Mouse (Mus musculus) mature B cell (primary cell): ENCODE results near the gene Fgfr2.

Source experiments
- in situ Hi-C: fragments of 300-500 bp; cut with MboI; formaldehyde crosslinking; loops from 2 replicates; pipeline ENCODE4 v1.14.3; 2019

The Fgfr2 gene

DNA sequence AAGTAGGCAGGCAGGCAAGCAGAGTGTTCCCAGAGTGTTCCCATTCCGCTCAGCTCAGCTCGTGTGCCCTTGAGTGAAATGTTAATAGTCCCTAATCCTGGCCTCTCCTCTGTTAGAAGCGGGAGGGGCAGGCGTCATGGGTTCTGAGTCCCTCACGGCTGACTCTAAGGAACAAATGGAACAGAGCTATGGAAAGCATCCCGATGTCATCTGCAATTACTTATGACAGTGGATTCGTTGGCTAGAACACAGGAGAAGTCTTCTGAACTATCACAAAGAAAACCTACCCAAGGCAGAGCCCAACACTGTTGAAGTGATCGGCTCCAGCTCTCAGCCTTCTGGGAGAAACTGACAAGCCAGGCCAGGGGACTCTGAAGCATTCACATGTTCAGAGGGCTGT lies 2819.7 kb downstream of the Fgfr2 start:
- in situ Hi-C loops: no loop called here

DNA sequence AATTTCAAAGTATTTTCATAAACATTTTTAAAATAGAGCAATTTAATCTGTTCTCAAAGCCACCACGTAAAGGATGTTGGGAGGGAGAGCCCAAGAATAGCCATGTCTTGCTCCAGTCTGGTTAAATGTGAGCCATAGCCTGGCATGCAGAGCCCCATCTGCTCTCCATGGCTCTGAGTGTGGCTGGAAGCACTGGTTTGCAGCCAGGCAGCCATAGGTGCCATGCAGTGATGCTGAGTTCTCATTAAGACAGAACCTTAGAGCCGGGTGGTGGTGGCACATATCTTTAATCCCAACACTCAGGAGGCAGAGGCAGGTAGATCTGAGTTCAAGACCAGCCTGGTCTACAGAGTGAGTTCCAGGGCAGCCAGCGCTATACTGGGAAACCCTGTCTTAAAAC lies 2822.5 kb downstream of the Fgfr2 start:
- in situ Hi-C loops: no loop called here

DNA sequence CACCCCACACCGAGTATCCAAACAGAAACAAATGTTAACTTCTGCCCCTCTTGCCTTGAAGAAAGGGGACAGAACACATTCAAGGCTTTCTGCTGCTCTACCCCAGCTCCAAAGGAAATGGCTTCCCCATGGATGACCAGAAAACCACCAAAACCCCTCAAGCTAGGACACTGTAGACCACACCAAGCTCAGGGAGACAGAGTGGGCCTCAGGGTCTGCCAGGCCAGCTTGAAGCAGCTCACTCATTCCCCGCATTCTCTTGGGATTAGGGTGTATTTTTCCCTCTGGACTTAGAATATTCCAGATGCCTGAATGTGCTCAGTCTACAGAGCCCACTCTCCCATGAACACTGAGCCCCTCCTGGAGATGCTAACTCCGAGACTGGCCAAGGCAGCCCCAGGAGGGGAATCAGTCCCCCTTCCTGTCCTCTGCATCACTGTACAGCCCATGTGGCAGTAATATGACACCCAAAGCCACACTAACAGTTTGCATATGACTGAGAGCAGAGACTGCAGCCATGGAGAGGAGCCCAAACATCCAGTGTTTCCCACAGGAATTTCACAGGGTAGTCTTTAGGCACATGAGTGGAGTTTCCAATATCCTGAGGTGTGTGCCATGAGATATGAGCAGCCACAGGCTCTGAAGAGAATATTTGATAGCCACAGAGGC lies 2824.1 kb downstream of the Fgfr2 start:
- in situ Hi-C loops: no loop called here

DNA sequence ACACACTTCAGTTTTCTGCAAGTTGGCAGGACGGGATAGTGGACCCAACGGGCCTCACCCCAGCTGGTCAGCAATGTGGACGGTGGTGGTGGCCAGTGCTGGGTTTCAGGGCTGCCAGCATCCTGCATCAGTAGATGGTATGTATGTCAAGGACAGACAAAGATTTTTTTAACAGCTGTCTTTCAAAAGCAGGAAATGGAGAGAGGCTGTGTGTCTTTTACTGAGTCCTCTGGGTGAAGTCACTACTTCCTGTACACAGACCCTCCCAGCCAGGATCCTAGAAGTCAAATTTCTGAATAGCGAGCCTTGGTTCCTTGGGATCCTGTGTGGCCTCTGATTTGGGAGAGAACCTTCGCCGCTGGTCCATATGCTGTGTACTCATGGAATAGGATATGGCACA lies 2832.0 kb downstream of the Fgfr2 start:
- in situ Hi-C loops: no loop called here

DNA sequence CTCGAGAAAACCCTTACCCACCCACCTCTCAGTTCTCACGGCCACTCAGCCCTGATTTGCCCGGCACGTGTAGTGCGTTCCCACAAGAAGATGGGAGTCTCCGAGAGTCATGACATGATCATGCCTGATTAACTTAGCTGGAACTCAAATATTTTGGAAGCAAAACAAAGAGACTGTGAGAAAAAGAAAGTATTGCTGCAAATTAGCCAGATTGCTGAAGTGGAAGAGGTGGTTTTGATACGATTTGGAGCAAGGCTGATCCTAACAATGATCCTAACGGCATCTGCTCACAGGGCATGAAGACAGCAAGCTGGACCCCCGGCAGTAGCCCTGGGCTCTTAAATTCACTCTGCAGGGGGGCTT lies 2833.7 kb downstream of the Fgfr2 start:
- in situ Hi-C loops: no loop called here

DNA sequence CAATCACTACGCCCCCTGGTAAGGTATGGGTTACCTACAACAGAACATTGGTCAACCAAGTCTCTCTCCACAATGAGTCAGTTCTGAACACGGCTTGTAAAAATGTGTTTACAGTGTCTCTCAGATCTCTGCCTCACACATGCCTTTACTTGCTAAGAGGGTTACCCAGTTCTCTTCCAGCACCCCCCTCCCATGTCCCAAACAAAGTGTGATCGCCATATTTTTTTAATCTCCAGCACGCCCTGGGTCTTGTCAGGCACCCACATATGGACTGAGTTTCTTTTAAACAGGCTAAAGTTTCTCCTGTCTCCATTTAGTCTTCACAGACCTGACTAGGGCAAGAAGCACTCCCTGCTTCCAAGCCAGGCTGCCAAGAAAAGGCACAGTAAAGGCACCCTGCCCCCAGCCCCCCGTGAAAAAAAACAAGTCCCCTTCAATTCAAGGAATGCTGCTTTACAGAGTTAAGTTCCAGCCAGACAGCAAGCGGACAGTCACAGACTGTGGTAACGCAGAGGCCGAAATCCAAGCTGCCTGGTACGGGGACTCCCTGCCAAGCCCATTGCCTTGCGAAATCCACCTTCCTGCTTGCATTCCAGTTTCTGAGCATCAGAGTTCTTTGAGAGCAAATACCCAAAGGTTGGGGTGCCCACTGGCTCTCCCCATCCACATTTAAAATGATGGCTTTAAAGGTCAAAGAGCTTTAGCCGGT lies 2834.3 kb downstream of the Fgfr2 start:
- in situ Hi-C loops: no loop called here

DNA sequence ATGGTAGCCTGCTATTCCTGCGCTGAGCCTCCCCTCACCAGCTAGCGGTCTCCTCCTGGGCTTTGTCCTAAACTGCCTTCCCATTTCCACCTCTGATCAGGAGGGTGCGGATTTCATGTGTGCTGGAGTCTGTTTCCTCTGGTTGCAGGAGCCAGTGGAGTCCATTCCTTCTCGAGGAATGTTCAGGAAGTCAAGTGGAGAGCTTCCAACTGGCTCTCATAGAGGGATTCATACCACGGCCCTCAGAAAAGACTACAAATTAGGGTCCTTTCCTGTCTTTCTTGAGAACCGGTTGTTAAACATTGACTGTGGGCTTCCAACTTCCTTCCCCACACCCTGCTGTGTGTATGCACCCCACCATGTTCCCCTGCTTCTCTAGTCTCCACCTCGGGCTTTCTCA lies 2834.9 kb downstream of the Fgfr2 start:
- in situ Hi-C loops: no loop called here

DNA sequence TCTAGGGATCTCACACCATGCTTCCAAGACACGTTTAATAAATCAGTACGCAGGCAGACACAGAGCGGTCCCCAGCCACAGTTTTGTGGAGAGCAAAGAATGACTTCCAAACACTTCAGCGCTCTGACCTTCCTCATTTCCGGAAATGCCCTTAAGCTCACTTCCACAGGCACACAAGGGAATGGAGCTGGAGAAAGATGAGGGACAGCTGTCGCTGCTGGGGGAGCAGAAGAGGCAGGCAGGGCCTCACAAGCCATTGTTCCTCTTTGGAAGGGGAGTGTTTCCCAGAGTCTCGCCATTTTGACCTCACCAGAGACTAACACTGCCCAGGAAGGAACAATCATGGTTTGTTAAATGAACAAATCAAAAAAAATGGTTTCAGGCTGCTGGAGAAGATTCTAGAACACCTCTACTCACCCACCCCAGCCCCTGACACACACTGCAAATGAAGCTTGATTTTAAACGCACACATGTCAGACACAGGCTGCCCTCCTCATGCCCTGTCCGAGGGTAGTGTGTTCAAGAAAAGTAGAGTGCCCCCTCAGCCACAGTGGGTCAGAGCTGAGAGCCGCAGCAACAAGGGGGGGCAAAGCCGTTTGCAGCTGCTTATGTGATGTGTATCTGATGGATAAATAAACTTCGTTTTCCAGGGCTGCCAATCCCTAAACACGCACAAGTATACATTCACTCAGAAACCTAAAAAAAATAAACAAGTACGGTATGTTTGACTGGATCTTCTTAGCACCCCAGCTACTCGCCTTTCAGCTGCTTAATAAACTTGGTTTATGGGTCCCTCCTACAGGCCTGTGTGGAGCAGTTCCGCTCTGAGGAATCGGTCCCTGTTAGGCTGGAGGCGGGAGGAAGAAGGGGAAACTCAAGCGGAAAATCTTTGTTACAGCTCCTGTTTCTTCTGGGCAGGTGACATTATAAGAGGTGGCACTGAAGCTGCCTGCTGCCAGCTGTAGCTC lies 2844.1 kb downstream of the Fgfr2 start:
- in situ Hi-C loops: loop anchor here (10.0 kb wide), 1 partner anchor 624 kb away; no protein-coding TSS in a partner anchor

DNA sequence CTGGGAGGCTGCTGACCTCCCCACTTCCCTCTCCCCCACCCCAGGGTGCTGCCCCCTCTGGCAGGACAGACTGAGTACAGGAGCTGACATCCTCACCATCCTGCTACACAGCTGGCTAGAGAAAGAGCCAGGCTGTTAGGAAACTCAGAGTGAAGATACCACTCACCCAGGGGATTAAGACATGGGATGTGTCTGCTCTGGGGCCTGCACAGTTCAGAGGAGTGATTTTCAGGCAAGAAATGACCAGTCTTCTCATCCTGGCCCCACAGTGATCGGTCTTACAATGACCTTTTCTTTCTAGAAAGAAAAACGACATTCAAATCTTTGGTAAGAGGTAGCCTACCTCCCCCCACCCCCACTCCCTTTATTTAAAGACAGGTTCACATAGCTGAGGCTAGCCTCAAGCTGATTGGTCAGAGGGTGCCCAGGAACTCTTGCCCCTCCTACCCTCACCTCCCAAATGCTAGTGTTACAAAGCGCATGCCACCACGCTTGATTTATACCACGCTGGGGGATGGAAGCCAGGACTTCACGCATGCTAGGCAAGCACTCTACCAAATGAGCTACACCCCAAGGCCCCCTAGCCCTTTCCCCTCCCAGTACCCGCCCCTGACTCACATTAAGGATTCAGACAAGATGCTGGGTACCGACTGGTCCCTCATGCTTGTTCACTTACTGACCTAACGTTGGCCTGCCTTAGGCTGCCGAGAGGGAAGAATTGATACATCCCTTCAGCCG lies 2845.0 kb downstream of the Fgfr2 start:
- in situ Hi-C loops: loop anchor here (10.0 kb wide), 1 partner anchor 623 kb away; no protein-coding TSS in a partner anchor

DNA sequence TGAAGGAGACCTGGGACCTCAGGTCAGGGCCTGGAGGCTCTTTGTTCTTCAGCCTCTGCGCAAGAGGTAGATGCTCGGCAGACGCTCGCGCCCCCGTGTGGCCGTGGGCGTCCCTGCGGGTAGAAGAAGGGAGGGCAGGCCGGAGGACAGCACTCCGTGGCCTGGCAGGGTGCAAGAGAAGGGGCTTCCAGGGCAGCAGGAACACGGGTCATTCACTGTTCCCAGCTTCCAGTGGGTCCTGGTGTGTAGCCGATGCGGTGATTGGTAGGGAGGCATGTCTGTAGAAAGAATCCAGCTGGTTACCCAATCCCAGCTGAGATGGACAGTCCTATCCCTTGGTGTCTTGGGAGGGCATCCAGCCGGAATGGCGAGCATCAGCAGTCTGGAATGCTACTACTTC lies 2849.9 kb downstream of the Fgfr2 start:
- in situ Hi-C loops: loop anchor here (10.0 kb wide), 1 partner anchor 618 kb away; no protein-coding TSS in a partner anchor

DNA sequence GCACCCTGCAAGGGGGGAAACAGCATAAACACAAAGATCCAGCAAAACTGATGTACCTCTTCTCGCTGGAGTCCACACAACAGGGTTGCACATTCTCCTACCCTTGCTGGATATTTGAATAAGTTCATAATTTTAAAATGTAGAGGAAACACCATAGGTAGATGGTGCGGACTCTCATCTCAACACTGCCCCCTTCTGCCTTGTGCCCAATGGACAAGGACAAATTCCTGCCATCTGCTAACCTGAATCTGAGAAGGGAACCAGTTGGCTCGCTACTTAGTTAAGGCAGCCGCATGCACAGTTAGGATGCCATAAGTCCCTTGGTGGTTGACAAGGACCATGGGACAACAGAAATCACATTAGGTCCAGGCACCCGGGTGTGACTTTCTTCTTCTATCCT lies 2852.3 kb downstream of the Fgfr2 start:
- in situ Hi-C loops: loop anchor here (10.0 kb wide), 1 partner anchor 616 kb away; no protein-coding TSS in a partner anchor

DNA sequence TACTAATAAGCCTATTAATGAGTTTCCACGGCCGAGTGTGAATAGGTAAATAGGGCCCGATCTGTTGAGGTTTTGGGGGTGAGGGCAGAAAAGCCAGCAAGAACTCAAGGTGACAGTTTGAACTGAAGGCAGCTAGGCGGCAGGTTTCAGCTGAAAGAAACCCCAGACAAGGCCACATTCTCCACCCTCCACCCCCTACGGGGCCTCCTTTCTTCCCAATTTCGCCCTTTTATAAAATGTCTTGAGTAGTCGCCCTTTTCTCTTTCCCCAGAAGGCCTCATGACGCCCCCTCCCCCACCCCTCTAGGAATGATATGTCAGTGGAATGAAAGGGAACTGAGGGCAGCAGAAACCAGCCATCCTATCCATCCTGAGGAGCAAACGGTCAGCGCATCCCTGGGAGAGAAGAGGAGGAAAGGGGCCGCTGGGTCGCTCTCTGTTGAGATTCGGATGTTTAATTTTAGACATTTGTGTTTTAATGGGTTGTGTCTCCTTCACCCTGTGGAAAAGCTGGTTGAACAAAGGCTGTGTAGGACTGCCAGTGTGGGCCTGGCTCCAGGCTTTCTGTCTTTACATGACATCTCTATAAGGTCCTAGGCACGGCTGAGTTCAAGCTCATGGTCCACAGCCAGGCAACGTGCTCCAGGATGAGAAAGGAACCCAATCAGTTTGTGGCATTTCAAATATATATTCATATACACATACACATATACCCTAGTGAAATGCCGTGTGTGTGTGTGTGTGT lies 2853.9 kb downstream of the Fgfr2 start:
- in situ Hi-C loops: no loop called here

DNA sequence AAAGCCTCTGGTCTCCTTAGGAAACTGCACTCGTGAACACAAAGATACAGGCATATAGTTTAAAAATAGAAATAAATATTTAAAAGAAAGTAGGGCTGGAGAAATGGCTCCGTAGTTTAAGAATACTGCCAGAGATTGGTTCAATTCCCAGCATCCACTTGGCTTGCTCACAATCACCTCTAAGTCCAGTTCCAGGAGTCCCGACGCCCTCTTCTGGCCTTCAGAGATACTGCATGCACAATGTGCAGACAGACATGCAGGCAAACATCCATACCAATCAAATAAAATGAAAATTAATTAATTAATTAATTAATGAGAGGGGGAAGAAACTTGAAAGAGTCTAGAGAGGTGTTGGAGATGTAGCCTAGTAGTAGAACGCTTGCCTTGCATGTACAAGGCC lies 2856.1 kb downstream of the Fgfr2 start:
- in situ Hi-C loops: no loop called here

DNA sequence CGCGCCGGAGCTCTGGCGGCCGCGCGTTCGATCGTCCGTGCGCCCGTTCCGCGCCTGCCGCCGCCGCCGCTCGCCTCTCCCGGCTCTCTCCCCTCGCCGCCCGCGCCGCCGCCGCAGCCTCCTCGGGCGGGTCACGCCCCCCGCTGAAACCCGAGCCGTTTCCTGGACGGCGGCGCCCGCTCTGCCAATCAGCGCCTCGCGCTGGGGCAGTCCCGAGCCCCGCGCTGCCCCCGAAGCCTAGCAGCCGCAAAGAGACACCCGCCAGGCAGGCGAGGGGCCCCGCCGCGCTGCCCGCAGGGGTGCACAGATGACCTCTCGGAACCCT lies 2857.0 kb downstream of the Fgfr2 start:
- in situ Hi-C loops: no loop called here

DNA sequence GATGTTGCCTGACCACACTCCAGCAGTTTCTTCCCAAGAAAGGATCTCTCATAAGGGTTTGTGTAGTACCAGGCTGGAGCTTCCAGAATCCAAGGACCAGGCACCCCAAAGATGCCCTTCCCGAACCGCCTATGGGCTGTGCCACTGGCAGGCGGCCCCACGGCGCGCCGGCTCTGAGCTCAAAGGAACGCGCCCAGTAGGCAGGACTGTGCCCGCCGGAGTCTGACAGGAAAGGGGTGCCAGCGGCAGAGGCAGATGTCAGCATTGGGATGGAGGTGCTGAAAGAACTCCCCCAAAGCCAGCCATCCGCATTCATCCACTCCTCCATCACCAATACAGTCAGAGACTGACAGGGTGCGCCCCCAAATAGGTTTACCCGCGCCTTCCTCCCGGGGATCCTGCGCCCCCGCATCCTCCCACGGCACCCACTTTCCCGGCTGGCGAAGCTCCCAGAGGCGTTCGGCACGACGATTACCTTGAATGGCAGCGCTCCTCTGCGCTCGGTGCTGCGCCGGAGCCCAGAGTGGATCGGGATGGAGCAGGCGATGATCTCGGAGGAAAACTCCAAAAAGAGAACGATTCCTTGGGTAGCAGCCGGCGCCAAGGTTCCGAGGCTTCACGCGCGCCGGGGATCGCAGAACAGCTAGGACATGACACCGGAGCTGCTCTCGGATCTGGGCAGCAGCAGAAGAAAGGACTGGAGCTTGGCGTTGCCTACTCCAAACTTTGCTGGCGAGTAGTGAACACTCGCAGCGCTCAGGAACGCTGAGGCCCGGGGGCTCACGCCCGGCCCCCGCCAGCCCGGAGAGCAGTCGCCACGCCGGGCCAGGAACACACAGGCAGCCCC lies 2857.6 kb downstream of the Fgfr2 start:
- in situ Hi-C loops: no loop called here

DNA sequence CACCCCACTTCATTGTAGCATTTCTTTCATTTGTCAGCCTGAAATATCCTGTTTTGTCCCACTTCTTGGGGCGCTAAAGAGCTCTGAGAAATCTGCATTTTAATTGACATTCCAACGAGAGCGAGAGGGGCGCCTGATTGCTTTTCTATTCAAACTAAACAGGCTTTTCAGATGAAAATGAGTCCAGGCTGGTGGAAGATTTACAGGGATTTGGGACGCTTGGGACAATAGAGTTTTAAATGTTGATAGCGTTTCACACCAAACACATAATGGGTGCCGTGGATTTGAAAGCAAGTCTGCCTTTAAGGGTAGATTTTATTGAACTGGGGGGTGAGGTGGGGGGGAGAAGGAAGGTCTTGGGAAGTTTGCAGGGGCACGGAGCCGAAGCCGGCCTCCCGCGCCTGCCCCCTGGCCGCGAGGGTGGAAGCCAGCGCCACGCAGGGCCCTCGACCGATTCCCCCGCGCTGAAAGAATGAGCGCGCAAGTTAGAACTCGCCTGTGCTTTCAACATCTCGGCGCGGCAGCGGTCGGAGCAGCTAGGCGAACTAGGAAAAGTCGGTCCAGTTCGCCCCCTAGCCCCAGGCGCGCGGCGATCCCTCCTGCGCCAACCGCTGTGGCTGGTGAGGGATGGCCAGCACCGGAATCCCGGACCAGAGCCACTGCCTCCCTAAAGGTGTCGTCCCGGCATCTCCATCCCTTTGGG lies 2858.4 kb downstream of the Fgfr2 start:
- in situ Hi-C loops: no loop called here

DNA sequence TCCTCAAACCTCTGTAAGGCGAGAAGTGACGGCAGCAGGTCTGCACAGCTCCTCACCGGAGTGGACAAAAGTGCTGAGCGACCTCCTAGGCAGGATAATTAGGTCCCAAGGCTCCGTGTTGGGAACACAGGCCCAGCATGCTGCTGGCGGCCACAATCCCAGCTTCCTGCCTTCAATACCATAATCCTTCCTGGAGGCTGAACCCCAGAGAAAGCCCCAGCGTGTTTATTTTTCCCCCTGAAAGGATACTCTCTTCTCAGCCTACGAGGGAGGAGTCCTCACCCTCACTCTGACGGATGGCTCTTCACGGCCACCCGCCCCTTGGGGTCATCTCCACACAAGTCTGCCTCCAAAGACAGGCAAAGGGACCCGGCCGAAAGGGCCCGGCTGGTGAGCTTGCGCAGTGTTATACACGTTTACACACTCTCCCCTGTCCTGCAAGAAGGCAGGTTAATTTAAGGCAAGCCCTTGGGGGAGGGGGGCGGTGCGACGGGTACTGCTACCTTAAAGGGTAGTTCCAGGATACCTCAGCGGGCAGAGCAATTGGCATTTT lies 2859.3 kb downstream of the Fgfr2 start:
- in situ Hi-C loops: no loop called here

DNA sequence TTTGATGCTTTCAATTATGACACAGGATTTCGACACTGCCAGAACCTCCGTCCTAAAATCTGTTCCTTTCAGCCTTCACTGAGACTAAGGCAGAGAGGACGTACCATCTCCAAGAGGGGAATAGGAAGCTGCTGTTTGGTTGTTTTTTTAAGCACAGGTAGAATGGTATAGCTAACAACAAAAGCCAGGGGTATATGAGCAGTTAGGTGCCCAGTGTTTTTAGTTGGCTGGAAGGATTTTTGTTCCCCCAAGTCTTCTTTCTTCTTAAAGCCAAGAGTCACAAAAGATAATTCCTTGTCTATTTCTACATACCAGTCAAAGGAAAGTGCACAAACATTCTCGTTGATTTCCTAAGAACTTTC lies 2859.9 kb downstream of the Fgfr2 start:
- in situ Hi-C loops: no loop called here

DNA sequence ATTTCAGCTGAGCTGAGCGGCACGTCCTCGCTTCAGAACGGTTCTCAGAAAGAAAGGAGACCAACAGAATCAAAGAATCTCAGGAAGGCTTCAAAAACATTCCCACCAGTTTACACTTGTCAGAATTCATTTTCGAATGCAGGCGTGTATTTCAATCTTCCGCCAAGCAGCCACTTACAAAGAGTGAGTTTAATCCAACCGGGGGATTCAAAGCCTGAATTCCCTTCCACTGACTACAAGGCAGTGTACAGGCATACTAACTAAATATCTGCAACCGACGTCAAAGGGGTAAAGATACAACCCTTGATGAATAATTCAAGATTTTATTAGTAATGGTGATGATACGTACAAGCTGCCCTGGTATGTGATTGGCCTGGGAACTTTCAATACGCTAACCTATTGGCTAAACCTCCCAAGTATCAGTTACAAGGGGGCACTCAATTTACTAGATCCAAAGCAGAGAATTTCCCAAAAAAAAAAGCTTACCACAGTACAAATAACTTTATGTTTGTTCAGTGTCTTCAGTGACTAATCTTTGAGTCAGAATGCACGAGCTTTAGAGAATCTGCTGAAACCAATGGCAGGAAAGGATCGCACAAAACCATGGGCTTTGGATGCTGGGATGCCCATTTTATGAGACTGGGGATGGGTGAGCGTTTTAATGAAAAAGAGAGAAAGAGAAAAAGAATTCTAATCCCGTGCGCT lies 2860.5 kb downstream of the Fgfr2 start:
- in situ Hi-C loops: no loop called here
